Mouse (Mus musculus) left cerebral cortex, postnatal 14 days (tissue): Measurements from ENCODE around the gene Vmn2r53. TPM values are rescaled to one million over a fixed set of nuclear protein-coding genes. Genes with fewer than 3 reads are reported as not detected.
"Not testable (repeated sequence)": the region's sequence is repeated elsewhere in the genome, so short reads cannot be mapped to it uniquely, and the experiment has no call there.

Experiments
- DNase-seq, 2 experiments: peaks; one replicate each; pipeline ENCODE4 v3.0.0; 2021 to 2022; ENCODE audit warnings: low spot score in 2 of 2, mixed read lengths in 1 of 2
- intact Hi-C: fragments of 180-260 bp; cut with DNase I; formaldehyde crosslinking; loops from one replicate; pipeline ENCODE4 v1.15.1; 2025
- long read RNA-seq, 2 experiments: library from polyadenylated mRNA; stranded (forward); transcript quantifications; one replicate each; pipeline ENCODE4 v2.0.0; 2021
- total RNA-seq, 2 experiments: library from RNA; stranded (reverse); gene quantifications; 2 replicates each; pipeline ENCODE4 v1.2.3; 2021

Vmn2r53 gene
- under 1 TPM; 0.02 to 0.04 TPM for total RNA-seq
- long read RNA-seq, experiment 1: 0 reads
- long read RNA-seq, experiment 2: 0 reads

GRCm38 (mm10) chr7:12608688-12609087, at the start of gene Vmn2r53:
TSS of gene Vmn2r53 (minus strand) at chr7:12608788.
- DNase-seq: no peak
- intact Hi-C loops: no loop called here

DNA sequence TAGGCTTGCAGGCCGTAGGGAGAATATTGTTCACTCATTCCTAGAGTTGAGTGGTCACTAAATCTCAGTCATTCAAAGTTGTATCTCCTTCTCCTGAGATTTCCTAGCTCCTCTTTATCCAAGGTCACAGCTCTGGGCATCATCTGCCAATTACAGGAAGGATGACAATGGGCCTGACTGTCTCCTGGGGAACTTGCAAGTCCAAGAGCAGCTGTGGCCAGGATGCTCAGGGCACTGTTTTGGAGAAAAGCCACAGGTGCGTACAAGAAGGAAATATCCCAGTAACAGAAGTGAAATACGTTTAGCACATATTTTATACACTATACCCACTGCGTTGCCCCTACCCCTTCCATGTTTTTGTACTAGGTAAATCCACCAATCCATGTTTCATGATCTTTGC, 31.6 kb upstream of the Vmn2r53 start, which contains the start of gene Vmn2r54:
Vmn2r54 (minus strand) TSS at position 101 of the 400 bp plus-strand sequence.
- intact Hi-C loops, DNase-seq: not testable (repeated sequence)

Other genes starting within 250 kb of the Vmn2r53 start
- not detected for gene Vmn1r84, start 239.5 kb downstream of the Vmn2r53 start, total RNA-seq
- gene Zfp551, start 186.0 kb downstream of the Vmn2r53 start, total RNA-seq: 1 to 10 TPM; 6.6 to 7.7 TPM
- 10 to 100 TPM; 12.4 to 13.0 TPM for gene Zfp606, start 130.5 kb downstream of the Vmn2r53 start, total RNA-seq
- gene 2900092C05Rik, start 96.3 kb downstream of the Vmn2r53 start, total RNA-seq: not detected
- not detected for gene Vmn2r54, start 31.5 kb upstream of the Vmn2r53 start, total RNA-seq
- gene Vmn2r55, start 76.2 kb upstream of the Vmn2r53 start, total RNA-seq: not detected
- not detected for gene Vmn2r56, start 126.2 kb upstream of the Vmn2r53 start, total RNA-seq
- 10 to 100 TPM; 14.7 to 17.6 TPM for gene Zscan18, start 194.8 kb upstream of the Vmn2r53 start, total RNA-seq
- gene Zfp329, start 210.1 kb upstream of the Vmn2r53 start, total RNA-seq: 10 to 100 TPM; 19.4 to 20.1 TPM
- 10 to 100 TPM; 10.5 to 11.1 TPM for gene Zfp110, start 226.0 kb upstream of the Vmn2r53 start, total RNA-seq